Mouse (Mus musculus) kidney, adult 2 months (tissue): Measurements from ENCODE around the gene Cxcl2. TPM values are rescaled to one million over a fixed set of nuclear protein-coding genes. Genes with fewer than 3 reads are reported as not detected.

ENCODE experiments used
- DNase-seq: peaks from one replicate; pipeline ENCODE4 v3.0.0; 2021
- H3K27ac ChIP-seq: fragments of 200-500 bp; 2 replicates; pipeline ENCODE4 v1.5.1; 2012; ENCODE audit warnings: low read depth, low read length, control low read depth, inconsistent platforms; ENCODE audit not compliant: insufficient read depth
- H3K27me3 ChIP-seq: fragments of 200-500 bp; replicated peaks from 2 replicates; pipeline ENCODE4 v1.6.1; 2012; ENCODE audit warnings: mild to moderate bottlenecking, moderate library complexity, low read length, inconsistent platforms; ENCODE audit not compliant: control insufficient read depth, insufficient read depth
- H3K36me3 ChIP-seq: fragments of 200-500 bp; 2 replicates; pipeline ENCODE4 v1.6.1; 2012; ENCODE audit warnings: mild to moderate bottlenecking, moderate library complexity, low read length, inconsistent platforms; ENCODE audit not compliant: control insufficient read depth, insufficient read depth
- H3K4me1 ChIP-seq: fragments of 200-500 bp; 2 replicates; pipeline ENCODE4 v1.6.1; 2011; ENCODE audit warnings: low read length; ENCODE audit not compliant: control insufficient read depth, insufficient read depth
- H3K4me3 ChIP-seq: fragments of 200-500 bp; 2 replicates; pipeline ENCODE4 v1.5.1; 2011; ENCODE audit warnings: mild to moderate bottlenecking, low read depth, low read length, control low read depth; ENCODE audit not compliant: insufficient read depth
- CTCF ChIP-seq: fragments of 200-500 bp; conservative IDR thresholded peaks from 2 replicates; pipeline ENCODE4 v1.5.1; 2011; ENCODE audit warnings: low read depth, mild to moderate bottlenecking, control low read depth, low read length, moderate library complexity, mixed read lengths; ENCODE audit not compliant: insufficient read depth, insufficient read length
- POLR2A ChIP-seq: fragments of 200-500 bp; IDR thresholded peaks from one replicate; pipeline ENCODE4 v1.6.1; 2011; ENCODE audit warnings: low read depth, low read length, control low read depth
- WGBS: fragments of 180-500 bp; shearing (Covaris S2); methylation state at CpG from one replicate; pipeline ENCODE4 v1.1.7; 2018; 5-methylcytosine and 5-hydroxymethylcytosine counted together
- polyA plus RNA-seq: library from polyadenylated mRNA; depleted of rRNA; stranded (reverse); fragments of >200 nt; gene quantifications from 2 replicates; pipeline ENCODE4 v1.2.3, GENCODE M21; 2012

The Cxcl2 gene
- polyA plus RNA-seq, 1 experiment: 0.42 TPM

GRCm38 (mm10) chr5:90922958-90923357 lies 19.3 kb downstream of the Cxcl2 start:
- Histone ChIP-seq H3K27me3 (no peaks in the 10 kb centered on the region), H3K27ac (no peak overlapping the region), H3K4me1 (no peaks in the 10 kb centered on the region), H3K36me3 (no peaks in the 10 kb centered on the region), H3K4me3 (no peak overlapping the region)
- no peak for DNase-seq
- no peak for TF ChIP-seq CTCF
- WGBS: 76% methylated on average over 4 of the region's 4 CpGs

DNA sequence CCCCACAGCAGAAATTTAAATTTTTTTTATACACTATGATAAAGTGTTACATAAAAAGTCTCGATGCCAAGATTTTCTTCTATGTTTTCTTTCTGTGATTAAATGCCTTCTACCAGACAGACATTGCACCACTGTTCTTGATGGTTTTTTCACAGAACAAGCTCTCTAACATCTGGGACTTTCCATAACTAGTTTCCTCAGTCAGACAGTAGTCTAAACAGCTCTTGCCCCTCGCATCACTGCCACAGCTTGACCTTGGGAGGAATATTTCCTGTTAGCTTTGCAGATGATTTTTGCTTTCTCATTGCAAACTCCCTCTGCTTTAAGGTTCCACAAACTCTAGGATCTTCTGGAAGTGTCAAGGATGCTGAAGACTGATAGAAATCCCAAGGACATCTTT lies 26.9 kb downstream of the Cxcl2 start:
- peaks cover 4% of the 10 kb centered on the region; the same call in 1 of the 2 replicates for H3K4me1 ChIP-seq
- peak overlapping the region; percentile 72; the same call in 1 of the 2 replicates for H3K27ac ChIP-seq
- no peaks in the 10 kb centered on the region for H3K36me3 ChIP-seq
- 29% methylated on average over 2 of the region's 2 CpGs for whole genome bisulfite sequencing
- no peak for TF ChIP-seq POLR2A
- no peak for TF ChIP-seq CTCF
- H3K4me3 ChIP-seq: peak overlapping the region; percentile 89
- no peak for DNase-seq
- no peaks in the 10 kb centered on the region for H3K27me3 ChIP-seq

GRCm38 (mm10) chr5:90930971-90931851 lies 27.5 kb downstream of the Cxcl2 start, which contains the start of gene Mthfd2l:
TSS of gene Mthfd2l (plus strand) at chr5:90931117.
- under 1% methylated on average over 78 of the region's 79 CpGs for WGBS
- Histone ChIP-seq H3K36me3 (no peaks in the 10 kb centered on the region), H3K4me1 (peaks cover 4% of the 10 kb centered on the region; the same call in 1 of the 2 replicates), H3K27ac (peak within 1 kb of the TSS; percentile 72), H3K27me3 (no peaks in the 10 kb centered on the region), H3K4me3 (peak within 1 kb of the TSS; percentile 89)
- DNase-seq: peak; percentile 86
- peak; percentile 61 for TF ChIP-seq CTCF
- no peak for TF ChIP-seq POLR2A

DNA sequence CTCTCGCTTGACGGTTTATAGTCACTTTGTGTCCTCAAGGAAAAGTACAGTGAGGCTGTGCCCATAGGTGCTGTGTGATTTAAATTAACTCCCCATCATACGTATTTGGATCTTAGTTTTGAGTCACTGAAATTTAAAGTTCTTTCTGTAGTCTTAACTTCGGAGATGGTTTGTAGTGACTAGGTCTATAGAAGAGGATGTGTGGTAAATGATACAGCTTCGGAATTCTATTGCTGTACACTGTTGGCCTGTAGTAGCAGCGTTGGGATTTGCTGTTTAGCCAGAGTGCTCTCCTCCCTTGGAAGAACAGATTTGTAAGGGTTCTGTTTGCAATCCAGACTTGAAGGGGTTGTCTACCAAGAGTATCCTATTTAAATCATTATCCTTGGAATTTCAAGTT lies 28.2 kb downstream of the Cxcl2 start:
- Histone ChIP-seq H3K27ac (peak overlapping the region; percentile 58), H3K4me1 (peaks cover 4% of the 10 kb centered on the region; the same call in 1 of the 2 replicates), H3K36me3 (no peaks in the 10 kb centered on the region), H3K27me3 (no peaks in the 10 kb centered on the region), H3K4me3 (peak overlapping the region; percentile 89)
- WGBS: 22% methylated on average over 6 of the region's 6 CpGs
- TF ChIP-seq CTCF (no peak), POLR2A (no peak)
- no peak for DNase-seq

DNA sequence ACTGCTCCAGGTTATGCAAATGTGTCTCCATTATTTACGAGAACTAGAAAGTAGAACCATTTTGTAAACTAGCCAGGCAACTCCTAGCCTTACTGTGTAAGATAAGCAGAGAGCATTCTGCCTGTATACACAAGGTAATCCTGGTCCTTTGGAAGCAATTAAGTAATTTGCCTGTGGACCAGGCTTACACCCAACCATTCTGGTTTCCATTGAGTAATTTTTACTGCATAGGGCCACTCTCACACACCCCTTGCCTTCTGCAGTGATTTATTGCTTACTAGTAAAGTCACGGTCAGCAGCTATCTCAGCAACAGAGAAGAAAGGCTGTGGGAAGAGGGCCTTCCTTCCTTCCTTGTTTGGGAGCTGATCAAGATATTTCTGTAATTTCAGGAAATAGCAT lies 33.0 kb downstream of the Cxcl2 start:
- H3K27me3 ChIP-seq: no peaks in the 10 kb centered on the region
- WGBS: 43% methylated on average over 2 of the region's 2 CpGs
- TF ChIP-seq CTCF: no peak
- TF ChIP-seq POLR2A: no peak
- DNase-seq: no peak
- peaks cover 1% of the 10 kb centered on the region; the same call in 1 of the 2 replicates for H3K4me1 ChIP-seq
- H3K4me3 ChIP-seq: no peak overlapping the region
- H3K36me3 ChIP-seq: no peaks in the 10 kb centered on the region
- no peak overlapping the region for H3K27ac ChIP-seq

DNA sequence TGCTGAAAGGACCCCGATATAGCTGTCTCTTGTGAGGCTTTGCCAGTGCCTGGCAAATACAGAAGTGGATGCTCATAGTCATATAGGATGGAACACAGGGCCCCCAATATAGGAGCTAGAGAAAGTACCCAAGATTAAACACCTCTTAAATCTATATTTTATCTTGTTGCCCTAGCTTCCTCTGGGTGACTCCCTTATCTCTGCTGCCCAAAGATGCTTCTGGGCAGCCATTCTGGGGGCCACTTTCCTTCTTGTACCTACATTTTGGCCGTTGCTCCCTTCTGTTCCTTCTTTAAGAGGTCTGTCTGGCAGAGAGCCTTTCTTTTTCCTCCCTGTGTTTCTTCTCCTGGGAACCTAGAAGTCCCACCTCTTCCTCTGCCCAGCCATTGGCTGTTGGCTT lies 41.8 kb downstream of the Cxcl2 start:
- Histone ChIP-seq H3K27ac (no peak overlapping the region), H3K27me3 (no peaks in the 10 kb centered on the region), H3K36me3 (no peaks in the 10 kb centered on the region), H3K4me3 (no peak overlapping the region), H3K4me1 (no peaks in the 10 kb centered on the region)
- no peak for TF ChIP-seq CTCF
- DNase-seq: no peak
- WGBS: 85% methylated on average over 2 of the region's 2 CpGs

DNA sequence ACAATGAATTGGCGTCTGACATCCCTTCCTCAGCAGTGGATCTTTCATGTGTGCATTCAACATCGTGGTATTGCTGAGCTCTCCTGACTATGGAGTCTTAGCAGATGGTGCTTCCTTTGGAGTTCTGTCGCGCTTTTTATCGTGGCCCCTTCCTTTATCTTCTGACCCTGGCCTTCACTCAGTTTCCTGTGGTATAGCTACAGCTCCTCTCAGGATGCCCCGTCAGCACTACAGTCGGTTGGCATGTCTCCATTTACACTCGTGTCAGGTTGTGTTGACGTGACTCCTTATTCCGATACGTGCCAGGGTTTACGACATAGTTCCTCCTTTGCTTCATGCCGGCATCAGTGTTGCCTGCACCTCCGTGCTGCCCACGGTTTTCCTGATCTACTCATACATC lies 45.8 kb downstream of the Cxcl2 start:
- no peaks in the 10 kb centered on the region for H3K36me3 ChIP-seq
- no peak overlapping the region for H3K4me3 ChIP-seq
- WGBS: 74% methylated on average over 15 of the region's 15 CpGs
- no peak overlapping the region for H3K27ac ChIP-seq
- TF ChIP-seq POLR2A (no peak), CTCF (no peak)
- DNase-seq: no peak
- H3K27me3 ChIP-seq: no peaks in the 10 kb centered on the region
- no peaks in the 10 kb centered on the region for H3K4me1 ChIP-seq
